In genomic region chr2:166155454-166155815, GRCm38 (mm10) we compare ENCODE assay signal across 8 mouse cellular contexts. TPM values are rescaled to one million over a fixed set of nuclear protein-coding genes. Genes with fewer than 3 reads are reported as not detected.
DNase-seq lines count a peak whose midpoint lies in the region; ATAC-seq and TF ChIP-seq lines count a peak whose summit lies in the region.

TSS of gene Sulf2 (minus strand) at chr2:166155663.

- intact Hi-C loops in gastrocnemius, postnatal 14 days (cut with DNase I; ENCODE audit: low total_unique reads): no loop called here

- peak; percentile 62 for ATAC-seq in hindbrain, postnatal 0 days
- no peak for ATAC-seq in CD4-positive, CD25-positive, alpha-beta regulatory T cell, adult 4 months

- H3K36me3 ChIP-seq in hindbrain, postnatal 0 days (ENCODE audit: insufficient read depth, low read length): no peaks in the 10 kb centered on the region
- H3K36me3 ChIP-seq in macrophage (ENCODE audit: inconsistent target): no peaks in the 10 kb centered on the region

- peak within 1 kb of the TSS; percentile 53 for H3K4me3 ChIP-seq in cortical plate, adult 2 months (ENCODE audit: insufficient read depth, low read length)
- peak within 1 kb of the TSS; percentile 67 for H3K4me3 ChIP-seq in hindbrain, postnatal 0 days (ENCODE audit: low read length)
- peak within 1 kb of the TSS; percentile 43 for H3K4me3 ChIP-seq in macrophage (ENCODE audit: inconsistent target)

- H3K27me3 ChIP-seq in hindbrain, postnatal 0 days (ENCODE audit: insufficient read depth, low read length): peaks cover 10% of the 10 kb centered on the region; the same call in 1 of the 2 replicates

- H3K4me1 ChIP-seq in cortical plate, adult 2 months (ENCODE audit: control insufficient read depth, insufficient read depth, low read length): peaks cover 4% of the 10 kb centered on the region
- H3K4me1 ChIP-seq in hindbrain, postnatal 0 days (ENCODE audit: insufficient read depth, low read length): peaks cover 17% of the 10 kb centered on the region

- H3K9me3 ChIP-seq in hindbrain, postnatal 0 days (ENCODE audit: low read length): no peaks in the 10 kb centered on the region

- peaks cover 30% of the 10 kb centered on the region; the same call in 1 of the 2 replicates for H3K79me2 ChIP-seq in macrophage (ENCODE audit: inconsistent target)

- TF ChIP-seq POLR2A in cortical plate, adult 2 months (IDR thresholded peaks at IDR 0.05; ENCODE audit: extremely low read depth, insufficient read depth, low read length): 0 out of 2 replicates have a peak, but pooled peaks have one; percentile 10

- H3K4me2 ChIP-seq in hindbrain, postnatal 0 days (ENCODE audit: low read depth, low read length): peak within 1 kb of the TSS; percentile 79

- WGBS in hindbrain, postnatal 0 days: under 1% methylated on average over 23 of the region's 23 CpGs
- under 1% methylated on average over 23 of the region's 23 CpGs for WGBS in macrophage (ENCODE audit: missing documents)

- H3K27ac ChIP-seq in cortical plate, adult 2 months (ENCODE audit: insufficient read depth, low read length): peak within 1 kb of the TSS; percentile 89
- peak within 1 kb of the TSS; percentile 80 for H3K27ac ChIP-seq in hindbrain, postnatal 0 days
- H3K27ac ChIP-seq in macrophage: peak within 1 kb of the TSS; percentile 33; the same call in 1 of the 2 replicates

- TF ChIP-seq CTCF in cortical plate, adult 2 months (IDR thresholded peaks at IDR 0.05; ENCODE audit: extremely low read depth, insufficient read depth, low read length): peak; percentile 61
- peak; percentile 87 for TF ChIP-seq CTCF in hindbrain, postnatal 0 days (IDR thresholded peaks at IDR 0.05; ENCODE audit: low read depth)

- DNase-seq in adipocyte (ENCODE audit: low spot score): peak; percentile 55
- DNase-seq in gastrocnemius, postnatal 14 days: peak; percentile 79
- DNase-seq in hindbrain, postnatal 0 days (ENCODE audit: low spot score): peak; percentile 89
- DNase-seq in left cerebral cortex, adult 8-10 months (ENCODE audit: low spot score in 2 of 2): peak; percentile 62 to 70
- peak; percentile 77 to 79 for DNase-seq in right cerebral cortex, adult 2 months (ENCODE audit: low spot score in 2 of 2)

- peak within 1 kb of the TSS; percentile 78 for H3K9ac ChIP-seq in hindbrain, postnatal 0 days (replicated peaks; ENCODE audit: low read length)

RNA-seq across cellular contexts. Expression of gene Sulf2, which starts in this region (rescaled TPM):
- polyA plus RNA-seq in cortical plate, adult 2 months (2012; rRNA removed): 69.5 and 75.0 TPM in 2 replicates
- total RNA-seq in gastrocnemius, postnatal 14 days (2021): 10 to 100 TPM; 15.3 to 19.6 TPM
- total RNA-seq in hindbrain, postnatal 0 days (2014; rRNA removed): 111 and 114 TPM in 2 replicates
- 71.4 and 81.6 TPM in 2 replicates for polyA plus RNA-seq in hindbrain, postnatal 0 days (2015; fragmentation: Nextera tagmentation; extraction: Ambion mirVana)
- total RNA-seq in left cerebral cortex, adult 8-10 months (2022): 10 to 100 TPM; 87.4 to 91.5 (median 88.6) TPM
- total RNA-seq in macrophage (2018; cell fraction: chromatin; rRNA removed): 10 to 100 TPM in 17 of 26 experiments, 1 to 10 TPM in 8, under 1 TPM in 1; 0.74 to 78.5 (median 15.2) TPM
- 100 to 1,000 TPM in 5 of 26 experiments, 10 to 100 TPM in 21; 11.9 to 121 (median 44.9) TPM for total RNA-seq in macrophage (2018; cell fraction: cytosol; rRNA removed)
- 100 to 1,000 TPM in 7 of 26 experiments, 10 to 100 TPM in 18, 1 to 10 TPM in 1; 9.4 to 128 (median 26.3) TPM for total RNA-seq in macrophage (2018; cell fraction: nucleus; rRNA removed)
- 81.3 to 174 TPM (median 111 TPM) in 3 replicates for polyA plus RNA-seq in macrophage (2018)
- polyA plus RNA-seq in CD4-positive, CD25-positive, alpha-beta regulatory T cell, adult 4 months (2017; shearing (Covaris generic)): 1 to 10 TPM; 2.5 to 5.6 TPM

Comparison
In these comparisons a context has a peak if more than half of its experiments do, and no peak if none do; other contexts are left out.
1. RNA of gene Sulf2 (polyA plus RNA-seq): 81.3 to 174 TPM in macrophage, 71.4 to 81.6 TPM in hindbrain, postnatal 0 days and 69.5 to 75.0 TPM in cortical plate, adult 2 months; 2.5 to 5.6 TPM in CD4-positive, CD25-positive, alpha-beta regulatory T cell, adult 4 months; every median in the first group is over 10 times any median in the second.
2. H3K27ac ChIP-seq: peak in every context shown above with its lines; median percentile 89 in cortical plate, adult 2 months; 80 in hindbrain, postnatal 0 days; 33 in macrophage.
3. Peak in every context shown above with its lines, with median percentiles within 50 percentile points of each other: DNase-seq and H3K4me3 ChIP-seq.